Mouse (Mus musculus): Measurements from ENCODE around the gene Apom. TPM values are rescaled to one million over a fixed set of nuclear protein-coding genes. Genes with fewer than 3 reads are reported as not detected.

The Apom gene
- total RNA-seq, 1 experiment: 10.0 TPM

- H3K27ac ChIP-seq (ENCODE audit: insufficient read depth, low read depth, low read length, poor library complexity, severe bottlenecking): no peak overlapping the region
- peaks cover under 1% of the 10 kb centered on the region; the same call in 1 of the 2 replicates for H3K36me3 ChIP-seq (ENCODE audit: control insufficient read depth, insufficient read depth, low read length, poor library complexity, severe bottlenecking)
- no peak overlapping the region for H3K9ac ChIP-seq (ENCODE audit: insufficient read depth, low read depth, low read length, poor library complexity, severe bottlenecking)
- DNase-seq (ENCODE audit: low read depth, low spot score): no peak
- TF ChIP-seq CHD2 (IDR thresholded peaks at IDR 0.05; ENCODE audit: low read depth, low read length) (no peak), HCFC1 (IDR thresholded peaks at IDR 0.05; ENCODE audit: borderline replicate concordance, insufficient read depth, low read length) (no peak), ZNF384 (IDR thresholded peaks at IDR 0.05; ENCODE audit: low read depth, low read length) (no peak), MAFK (IDR thresholded peaks at IDR 0.05; ENCODE audit: insufficient read depth, low read depth, low read length) (no peak), ZC3H11A (IDR thresholded peaks at IDR 0.05; ENCODE audit: borderline replicate concordance, low read depth, low read length) (no peak)
- H3K4me3 ChIP-seq (ENCODE audit: insufficient read depth in 1 of 2, low read depth in 1 of 2, low read length in 2 of 2, poor library complexity in 1 of 2, severe bottlenecking in 1 of 2): no peak overlapping the region
- peaks cover 0 to 3% of the 10 kb centered on the region in 2 experiments; a peak in 1 of 4 replicates for H3K4me1 ChIP-seq (ENCODE audit: control insufficient read depth in 2 of 2, insufficient read depth in 2 of 2, low read length in 2 of 2, poor library complexity in 1 of 2)
- in situ Hi-C loops (cut with MboI; ENCODE audit: low sequenced_read_pairs in 2 of 2, unreplicated experiment in 2 of 2): loop anchor here (5.0 kb wide), 1 partner anchor 65 kb away; the partner anchor contains the start of gene Atp6v1g2 (in 2 of the 2)
- H3K9me3 ChIP-seq (ENCODE audit: control insufficient read depth, insufficient read depth, low read depth, low read length): no peaks in the 10 kb centered on the region
Observed at GRCm38 (mm10) chr17:35167794-35168193, 35.9 kb upstream of the Apom start.

GRCm38 (mm10) chr17:35166352-35167035 is 34.6 kb upstream of the Apom start:
- Histone ChIP-seq H3K9me3 (ENCODE audit: control insufficient read depth, insufficient read depth, low read depth, low read length) (no peaks in the 10 kb centered on the region), H3K36me3 (ENCODE audit: control insufficient read depth, insufficient read depth, low read length, poor library complexity, severe bottlenecking) (peaks cover 14% of the 10 kb centered on the region), H3K4me1 (ENCODE audit: control insufficient read depth in 2 of 2, insufficient read depth in 2 of 2, low read length in 2 of 2, poor library complexity in 1 of 2) (peaks cover 0 to 8% of the 10 kb centered on the region in 2 experiments; a peak in 1 of 4 replicates), H3K9ac (ENCODE audit: insufficient read depth, low read depth, low read length, poor library complexity, severe bottlenecking) (no peak overlapping the region), H3K4me3 (ENCODE audit: insufficient read depth in 1 of 2, low read depth in 1 of 2, low read length in 2 of 2, poor library complexity in 1 of 2, severe bottlenecking in 1 of 2) (no peak overlapping the region), H3K27ac (ENCODE audit: insufficient read depth, low read depth, low read length, poor library complexity, severe bottlenecking) (no peak overlapping the region)
- DNase-seq (ENCODE audit: low read depth, low spot score): peak; percentile 96
- in situ Hi-C loops (cut with MboI; ENCODE audit: low sequenced_read_pairs in 2 of 2, unreplicated experiment in 2 of 2): loop anchor here (5.0 kb wide), 1 partner anchor 66 kb away; the partner anchor contains the start of gene Atp6v1g2 (in 2 of the 2)
- TF ChIP-seq ZNF384 (IDR thresholded peaks at IDR 0.05; ENCODE audit: low read depth, low read length) (no peak), ZC3H11A (IDR thresholded peaks at IDR 0.05; ENCODE audit: borderline replicate concordance, low read depth, low read length) (peak; percentile 16; the same call in 1 of the 2 replicates)

DNA sequence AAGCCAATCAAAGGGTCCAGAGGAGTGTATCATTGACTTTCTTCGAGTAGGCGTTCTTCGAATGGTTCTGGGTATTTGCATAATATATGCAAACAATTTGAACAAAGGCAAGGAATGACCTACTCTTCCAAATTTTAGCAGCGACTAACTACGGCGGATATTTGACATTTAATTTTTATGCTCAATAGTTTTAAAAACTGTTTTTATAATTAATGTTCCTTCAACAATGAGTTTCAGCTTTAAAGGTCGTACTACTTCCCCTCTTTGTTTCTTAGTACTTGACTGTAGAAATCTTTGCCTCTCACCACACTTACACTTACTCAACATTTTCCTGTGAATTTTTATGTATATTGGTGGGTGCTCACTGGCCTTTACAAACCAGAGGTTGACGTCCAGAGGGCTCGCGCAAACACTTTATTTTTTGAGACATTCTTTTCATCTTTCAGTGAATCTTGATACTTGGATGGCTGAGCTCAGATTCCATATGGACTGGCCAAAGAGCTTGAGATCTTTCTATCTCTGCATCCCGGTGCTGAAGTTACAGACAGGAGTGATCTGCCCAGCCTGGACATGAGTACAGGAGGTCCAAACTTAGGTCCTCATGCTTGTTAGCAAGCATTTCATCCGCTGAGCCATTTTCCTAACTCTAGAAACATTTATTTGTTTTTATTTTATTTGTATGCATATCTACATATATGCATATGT is 33.8 kb upstream of the Apom start:
- Histone ChIP-seq H3K9me3 (ENCODE audit: control insufficient read depth, insufficient read depth, low read depth, low read length) (no peaks in the 10 kb centered on the region), H3K36me3 (ENCODE audit: control insufficient read depth, insufficient read depth, low read length, poor library complexity, severe bottlenecking) (peaks cover 23% of the 10 kb centered on the region), H3K9ac (ENCODE audit: insufficient read depth, low read depth, low read length, poor library complexity, severe bottlenecking) (no peak overlapping the region), H3K4me3 (ENCODE audit: insufficient read depth in 1 of 2, low read depth in 1 of 2, low read length in 2 of 2, poor library complexity in 1 of 2, severe bottlenecking in 1 of 2) (peak overlapping the region; percentile 78 to 92), H3K27ac (ENCODE audit: insufficient read depth, low read depth, low read length, poor library complexity, severe bottlenecking) (peak overlapping the region; percentile 99; the same call in 1 of the 2 replicates), H3K4me1 (ENCODE audit: control insufficient read depth in 2 of 2, insufficient read depth in 2 of 2, low read length in 2 of 2, poor library complexity in 1 of 2) (peaks cover 0 to 10% of the 10 kb centered on the region in 2 experiments; a peak in 1 of 4 replicates)
- no peak for TF ChIP-seq CHD2 (IDR thresholded peaks at IDR 0.05; ENCODE audit: low read depth, low read length)
- TF ChIP-seq ZC3H11A (IDR thresholded peaks at IDR 0.05; ENCODE audit: borderline replicate concordance, low read depth, low read length): no peak
- in situ Hi-C loops (cut with MboI; ENCODE audit: low sequenced_read_pairs in 2 of 2, unreplicated experiment in 2 of 2): loop anchor here (5.0 kb wide), 1 partner anchor 67 kb away; the partner anchor contains the start of gene Atp6v1g2 (in 2 of the 2)
- no peak for DNase-seq (ENCODE audit: low read depth, low spot score)

GRCm38 (mm10) chr17:35164568-35165450 is 33.0 kb upstream of the Apom start, which contains the start of gene Prrc2a:
Gene Prrc2a (minus strand): TSS chr17:35164897.
- no peaks in the 10 kb centered on the region for H3K9me3 ChIP-seq (ENCODE audit: control insufficient read depth, insufficient read depth, low read depth, low read length)
- H3K4me3 ChIP-seq (ENCODE audit: insufficient read depth in 1 of 2, low read depth in 1 of 2, low read length in 2 of 2, poor library complexity in 1 of 2, severe bottlenecking in 1 of 2): peak within 1 kb of the TSS; percentile 98 to 99
- DNase-seq (ENCODE audit: low read depth, low spot score): peak; percentile 97
- H3K36me3 ChIP-seq (ENCODE audit: control insufficient read depth, insufficient read depth, low read length, poor library complexity, severe bottlenecking): peaks cover 31% of the 10 kb centered on the region
- in situ Hi-C loops (cut with MboI; ENCODE audit: low sequenced_read_pairs in 2 of 2, unreplicated experiment in 2 of 2): loop anchor here (5.0 kb wide), 1 partner anchor 67 kb away; the partner anchor contains the start of gene Atp6v1g2 (in 2 of the 2)
- H3K27ac ChIP-seq (ENCODE audit: insufficient read depth, low read depth, low read length, poor library complexity, severe bottlenecking): peak within 1 kb of the TSS; percentile 99
- peak within 1 kb of the TSS; percentile 99 for H3K9ac ChIP-seq (ENCODE audit: insufficient read depth, low read depth, low read length, poor library complexity, severe bottlenecking)
- H3K4me1 ChIP-seq (ENCODE audit: control insufficient read depth in 2 of 2, insufficient read depth in 2 of 2, low read length in 2 of 2, poor library complexity in 1 of 2): peaks cover 0 to 10% of the 10 kb centered on the region in 2 experiments; a peak in 1 of 4 replicates
- TF ChIP-seq HCFC1 (IDR thresholded peaks at IDR 0.05; ENCODE audit: borderline replicate concordance, insufficient read depth, low read length): peak; percentile 71; the same call in 1 of the 2 replicates
- peak; percentile 94 for TF ChIP-seq ZNF384 (IDR thresholded peaks at IDR 0.05; ENCODE audit: low read depth, low read length)
- no peak for TF ChIP-seq CHD2 (IDR thresholded peaks at IDR 0.05; ENCODE audit: low read depth, low read length)
- TF ChIP-seq ZC3H11A (IDR thresholded peaks at IDR 0.05; ENCODE audit: borderline replicate concordance, low read depth, low read length): no peak
- TF ChIP-seq MAFK (IDR thresholded peaks at IDR 0.05; ENCODE audit: insufficient read depth, low read depth, low read length): no peak

Measured in ES-E14 (cell line).